Mouse (Mus musculus) bone marrow, adult 2 months (tissue): ENCODE results near the gene Mrpl23. TPM values are rescaled to one million over a fixed set of nuclear protein-coding genes. Genes with fewer than 3 reads are reported as not detected.

Experiments used
- H3K27ac ChIP-seq: fragments of 200-500 bp; 2 replicates; pipeline ENCODE4 v1.5.1; 2012; ENCODE audit warnings: low read depth, mild to moderate bottlenecking, control low read depth, inconsistent platforms, low read length; ENCODE audit not compliant: control insufficient read depth, poor library complexity, insufficient read depth
- H3K4me1 ChIP-seq: fragments of 200-500 bp; 2 replicates; pipeline ENCODE4 v1.6.1; 2011; ENCODE audit warnings: low read length; ENCODE audit not compliant: control insufficient read depth, insufficient read depth
- H3K4me3 ChIP-seq: fragments of 200-500 bp; replicated peaks from 2 replicates; pipeline ENCODE3; 2011; ENCODE audit warnings: mild to moderate bottlenecking, low read depth, low read length, control low read depth; ENCODE audit not compliant: control insufficient read depth
- CTCF ChIP-seq: fragments of 200-500 bp; IDR thresholded peaks from 2 replicates; pipeline ENCODE4 v1.5.1; 2011; ENCODE audit warnings: low read length, control low read depth; ENCODE audit not compliant: control insufficient read depth, insufficient read depth
- POLR2A ChIP-seq: fragments of 200-500 bp; IDR thresholded peaks from 2 replicates; pipeline ENCODE4 v1.6.1; 2011; ENCODE audit warnings: low read depth, mild to moderate bottlenecking, control low read depth, low read length, borderline replicate concordance; ENCODE audit not compliant: control insufficient read depth
- WGBS: fragments of 180-500 bp; shearing (Covaris S2); methylation state at CpG from one replicate; pipeline ENCODE4 v1.1.7; 2018; 5-methylcytosine and 5-hydroxymethylcytosine counted together
- polyA plus RNA-seq: library from polyadenylated mRNA; stranded (reverse); fragments of >200 nt; gene quantifications from 2 replicates; pipeline ENCODE4 v1.2.4, GENCODE M21; 2011; ENCODE audit warnings: low replicate concordance; ENCODE audit not compliant: missing spikeins, insufficient read depth, insufficient read length

Gene Mrpl23
- polyA plus RNA-seq, 1 experiment: 0.40 TPM

- no peaks in the 10 kb centered on the region for H3K4me1 ChIP-seq
- 67% methylated on average over 2 of the region's 2 CpGs for WGBS
- H3K4me3 ChIP-seq: no peak overlapping the region
These were observed 34.7 kb upstream of the Mrpl23 start for GRCm38 (mm10) chr7:142497775-142498174.

DNA sequence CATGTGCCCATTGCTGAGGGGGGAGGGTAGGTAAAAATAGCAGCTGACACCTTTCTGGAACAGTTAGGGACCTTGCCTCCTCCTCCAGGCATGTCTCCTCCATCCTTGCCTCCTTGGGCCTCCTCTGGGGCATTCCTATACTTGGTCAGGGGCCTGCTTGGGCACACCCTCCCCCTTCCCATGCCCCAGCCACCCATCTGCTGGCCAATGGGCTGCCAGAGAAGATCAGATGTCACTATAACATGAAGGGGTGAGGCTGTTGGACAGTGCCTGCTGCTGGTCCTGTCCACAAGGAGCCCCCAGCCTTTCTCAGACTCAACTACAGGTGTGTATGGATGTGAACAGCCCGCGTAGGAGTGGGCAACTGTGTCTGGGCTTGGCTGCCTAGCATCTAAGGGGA, 33.9 kb upstream of the Mrpl23 start, which contains the start of gene Tnnt3:
Tnnt3 (plus strand) TSS at position 262 of the 400 bp plus-strand sequence.
- Histone ChIP-seq H3K4me1 (no peaks in the 10 kb centered on the region), H3K4me3 (no peak within 1 kb of the TSS), H3K27ac (no peak within 1 kb of the TSS)
- TF ChIP-seq POLR2A: no peak
- TF ChIP-seq CTCF: no peak
- 81% methylated on average over 2 of the region's 2 CpGs for WGBS

More at GRCm38 (mm10) chr7:142497775-142498174, 34.7 kb upstream of the Mrpl23 start:
- no peak overlapping the region for H3K27ac ChIP-seq
- TF ChIP-seq POLR2A (no peak), CTCF (peak; percentile 74)

GRCm38 (mm10) chr7:142499010-142499721, 33.3 kb upstream of the Mrpl23 start:
- no peaks in the 10 kb centered on the region for H3K4me1 ChIP-seq
- H3K4me3 ChIP-seq: no peak overlapping the region
- TF ChIP-seq POLR2A (no peak), CTCF (no peak)
- no peak overlapping the region for H3K27ac ChIP-seq
- 65% methylated on average over 5 of the region's 5 CpGs for WGBS

- 48% methylated on average over 1 of the region's 1 CpGs for WGBS
- Histone ChIP-seq H3K27ac (no peak overlapping the region), H3K4me1 (no peaks in the 10 kb centered on the region), H3K4me3 (no peak overlapping the region)
- TF ChIP-seq POLR2A (no peak), CTCF (no peak)
These were observed 32.5 kb upstream of the Mrpl23 start for GRCm38 (mm10) chr7:142500032-142500431.

GRCm38 (mm10) chr7:142503206-142503605, 29.3 kb upstream of the Mrpl23 start:
- H3K4me3 ChIP-seq: no peak overlapping the region
- no peak for TF ChIP-seq POLR2A
- no peak for TF ChIP-seq CTCF
- no peaks in the 10 kb centered on the region for H3K4me1 ChIP-seq
- 74% methylated on average over 4 of the region's 4 CpGs for WGBS
- no peak overlapping the region for H3K27ac ChIP-seq

DNA sequence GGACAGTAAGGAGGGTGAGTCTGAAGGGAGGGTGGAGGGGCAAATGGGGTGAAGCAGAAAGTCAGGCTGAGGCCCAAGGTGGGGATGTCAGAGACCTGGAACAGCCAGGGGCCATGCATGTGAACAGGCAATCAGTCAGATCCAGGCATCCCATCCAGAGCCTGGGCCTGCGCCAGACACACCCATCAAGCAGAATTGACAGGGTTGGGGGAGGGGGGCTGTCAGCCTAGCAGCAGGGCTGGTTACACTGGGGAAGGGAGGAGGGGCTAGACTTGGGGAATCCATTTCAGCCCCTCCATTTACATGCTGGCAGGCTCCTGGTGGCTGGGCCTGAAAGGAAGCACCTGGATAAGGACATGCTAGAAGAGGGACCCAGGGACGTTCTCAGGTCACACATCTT, 26.5 kb upstream of the Mrpl23 start:
- TF ChIP-seq POLR2A (no peak), CTCF (no peak)
- H3K27ac ChIP-seq: no peak overlapping the region
- no peaks in the 10 kb centered on the region for H3K4me1 ChIP-seq
- H3K4me3 ChIP-seq: no peak overlapping the region
- WGBS: 66% methylated on average over 2 of the region's 2 CpGs

- Histone ChIP-seq H3K27ac (no peak overlapping the region), H3K4me3 (no peak overlapping the region), H3K4me1 (no peaks in the 10 kb centered on the region)
- 54% methylated on average over 4 of the region's 4 CpGs for WGBS
- TF ChIP-seq POLR2A: no peak
- no peak for TF ChIP-seq CTCF
These were observed 26.0 kb upstream of the Mrpl23 start for GRCm38 (mm10) chr7:142506501-142506900.

- no peak overlapping the region for H3K4me3 ChIP-seq
- WGBS: 86% methylated on average over 9 of the region's 9 CpGs
- no peak overlapping the region for H3K27ac ChIP-seq
- TF ChIP-seq CTCF: no peak
- TF ChIP-seq POLR2A: no peak
- no peaks in the 10 kb centered on the region for H3K4me1 ChIP-seq
These were observed 25.0 kb upstream of the Mrpl23 start for GRCm38 (mm10) chr7:142507453-142507852.

DNA sequence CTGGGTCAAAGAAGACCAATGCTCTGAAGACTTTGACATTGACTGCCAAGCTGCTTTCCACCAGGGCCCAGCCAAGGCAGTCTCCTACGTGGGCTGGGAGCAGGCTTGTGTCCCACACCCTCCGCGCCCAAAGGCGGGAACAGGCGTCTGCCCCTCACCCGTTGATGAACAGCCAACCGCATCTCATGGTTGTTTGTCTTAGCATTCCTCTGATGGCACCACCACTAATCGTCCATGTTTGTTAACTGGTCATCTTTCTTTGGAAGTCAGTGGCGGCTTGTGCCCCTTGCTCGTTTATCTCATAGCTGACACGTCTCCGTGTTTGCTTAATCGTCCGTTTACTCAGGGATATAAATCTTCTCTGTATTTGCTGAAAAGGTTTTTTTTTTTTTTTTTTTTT, 23.0 kb upstream of the Mrpl23 start:
- Histone ChIP-seq H3K4me1 (no peaks in the 10 kb centered on the region), H3K27ac (no peak overlapping the region), H3K4me3 (no peak overlapping the region)
- 82% methylated on average over 14 of the region's 14 CpGs for WGBS
- TF ChIP-seq CTCF (no peak), POLR2A (no peak)
